Mouse (Mus musculus): ENCODE measurements around the gene Paox.

DNA sequence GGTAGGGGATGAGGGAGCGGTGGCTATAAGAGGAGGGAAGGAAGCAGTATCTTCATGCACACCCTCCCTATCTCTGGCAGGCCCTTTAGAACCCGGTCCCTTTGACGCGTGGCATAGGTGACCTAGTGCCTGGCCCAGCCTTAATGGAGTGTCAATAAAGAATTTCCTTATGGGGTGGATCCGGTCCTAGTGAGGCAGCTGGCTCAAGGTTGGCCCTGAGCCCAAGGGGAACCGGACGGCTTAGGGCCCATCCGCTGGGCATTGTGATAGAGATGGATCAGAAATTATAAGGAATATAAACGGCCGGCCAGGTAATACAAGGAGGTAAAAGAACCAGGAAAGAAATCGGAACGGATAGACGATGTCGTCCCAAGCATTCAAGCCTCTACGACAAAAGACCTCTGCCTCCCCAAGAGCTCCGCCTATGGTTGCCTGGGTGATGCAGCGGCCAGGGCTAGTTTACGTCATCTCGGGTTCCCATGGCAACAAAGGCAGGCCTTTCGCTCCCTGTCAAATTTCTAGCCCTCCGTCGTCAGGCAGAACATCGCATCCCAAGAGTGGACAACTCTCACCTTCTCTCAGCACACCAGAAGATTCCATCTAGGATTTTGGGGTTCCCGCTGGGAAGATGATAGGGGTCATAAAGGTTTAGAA lies 35.0 kb upstream of the Paox start:
- TF ChIP-seq POLR2A (IDR thresholded peaks at IDR 0.05; ENCODE audit: low read depth, low read length) (no peak), CTCF (IDR thresholded peaks at IDR 0.05; ENCODE audit: borderline replicate concordance, insufficient read depth, low read length) (no peak)

Data from embryonic fibroblast, embryonic 13.5 days (primary cell).